Mouse (Mus musculus) erythroid progenitor cell, adult 5-6 weeks (primary cell): ENCODE results near the gene Brip1. TPM values are rescaled to one million over a fixed set of nuclear protein-coding genes. Genes with fewer than 3 reads are reported as not detected.
A peak's percentile ranks its signal among the peaks of the same experiment; 100 is the strongest.

ENCODE experiments used
- ATAC-seq: replicated peaks from 2 replicates; pipeline ENCODE4 v1.8.0; 2016; ENCODE audit warnings: moderate number of reproducible peaks, mild to moderate bottlenecking, moderate TSS enrichment, inconsistent platforms; ENCODE audit not compliant: poor library complexity, low FRiP score, severe bottlenecking
- total RNA-seq, 2 experiments: library from RNA; stranded (forward) in 1 of 2; stranded (reverse) in 1 of 2; fragments of 150-400 nt in 1 of 2; fragments of 186-747, 209-891 nt in 1 of 2; gene quantifications; 2 replicates each; pipeline versions ENCODE4 v1.2.3 to v1.2.4; 2015 to 2017; ENCODE audit warnings: low replicate concordance in 2 of 2

Brip1 gene
- total RNA-seq, 2 experiments from 2014 or later = 16.7 to 33.5 TPM

GRCm38 (mm10) chr11:86117078-86117869 is 83.7 kb downstream of the Brip1 start:
- ATAC-seq = peak; percentile 49; the same call in 1 of the 2 replicates

GRCm38 (mm10) chr11:86115955-86116354 is 85.0 kb downstream of the Brip1 start:
- ATAC-seq = no peak

GRCm38 (mm10) chr11:86107276-86107675 is 93.7 kb downstream of the Brip1 start:
- ATAC-seq = no peak

- ATAC-seq = no peak
Measured at GRCm38 (mm10) chr11:86106596-86106995, 94.4 kb downstream of the Brip1 start.

GRCm38 (mm10) chr11:86101191-86101590 is 99.8 kb downstream of the Brip1 start:
- no peak for ATAC-seq

- no peak for ATAC-seq
Measured at GRCm38 (mm10) chr11:86099341-86099740, 101.7 kb downstream of the Brip1 start.

- ATAC-seq = no peak
Measured at GRCm38 (mm10) chr11:86088815-86089214, 112.2 kb downstream of the Brip1 start.

GRCm38 (mm10) chr11:86084522-86084921 is 116.5 kb downstream of the Brip1 start:
- ATAC-seq = no peak

- ATAC-seq = no peak
Measured at GRCm38 (mm10) chr11:86078025-86078424, 123.0 kb downstream of the Brip1 start.

GRCm38 (mm10) chr11:86076966-86077365 is 124.0 kb downstream of the Brip1 start:
- ATAC-seq = no peak

- no peak for ATAC-seq
Measured at GRCm38 (mm10) chr11:86076403-86076802, 124.6 kb downstream of the Brip1 start.

- no peak for ATAC-seq
Measured at GRCm38 (mm10) chr11:86075371-86075770, 125.6 kb downstream of the Brip1 start.

GRCm38 (mm10) chr11:86068651-86069050 is 132.3 kb downstream of the Brip1 start:
- no peak for ATAC-seq

- no peak for ATAC-seq
Measured at GRCm38 (mm10) chr11:86067154-86067553, 133.8 kb downstream of the Brip1 start.

- no peak for ATAC-seq
Measured at GRCm38 (mm10) chr11:86064881-86065280, 136.1 kb downstream of the Brip1 start.

- no peak for ATAC-seq
Measured at GRCm38 (mm10) chr11:86061243-86061642, 139.8 kb downstream of the Brip1 start.

- ATAC-seq = no peak
Measured at GRCm38 (mm10) chr11:86059123-86059522, 141.9 kb downstream of the Brip1 start.

- no peak for ATAC-seq
Measured at GRCm38 (mm10) chr11:86055806-86056205, 145.2 kb downstream of the Brip1 start.

- no peak for ATAC-seq
Measured at GRCm38 (mm10) chr11:86051383-86051782, 149.6 kb downstream of the Brip1 start.

GRCm38 (mm10) chr11:86050430-86051280 is 150.3 kb downstream of the Brip1 start:
- ATAC-seq = no peak

- ATAC-seq = no peak
Measured at GRCm38 (mm10) chr11:86039994-86040393, 161.0 kb downstream of the Brip1 start.
